ENCODE assay signal across 11 mouse cellular contexts in the genomic region with DNA sequence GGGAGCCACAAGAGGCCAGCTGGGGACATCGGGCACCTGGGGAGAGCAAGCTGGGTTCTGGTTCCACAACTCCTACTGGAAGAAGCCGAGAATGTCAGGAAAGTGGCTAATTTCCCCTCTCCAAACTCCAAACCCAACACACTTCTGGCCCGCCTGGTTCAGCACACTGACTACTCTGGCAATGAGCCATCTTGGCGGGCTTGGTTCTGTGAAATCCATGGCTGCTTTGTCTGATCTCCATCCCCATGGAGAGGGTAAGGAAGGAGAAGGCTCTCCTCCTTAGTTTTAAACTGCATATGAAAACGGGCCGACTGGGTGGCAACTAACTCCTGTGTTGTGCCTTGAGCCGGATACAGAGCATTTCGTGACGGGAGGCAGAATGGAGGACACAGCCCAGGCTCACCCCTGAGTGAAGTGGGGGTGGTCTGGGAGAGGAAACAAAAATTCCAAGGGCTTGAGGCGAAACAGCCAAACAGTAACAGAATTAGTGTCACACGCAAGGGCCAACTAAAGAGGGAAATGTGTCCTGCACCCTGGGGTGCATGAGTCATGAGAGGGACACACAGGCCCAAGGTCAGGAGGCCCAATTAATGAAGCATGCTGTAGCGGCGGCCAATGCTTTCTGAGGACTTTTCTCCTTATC. TPM values are rescaled to one million over a fixed set of nuclear protein-coding genes. Genes with fewer than 3 reads are reported as not detected.
DNase-seq lines count a peak whose midpoint lies in the region; ATAC-seq lines count a peak whose summit lies in the region.
"Had no signal": no experiment of that assay in that cellular context is flagged by ENCODE, and none has a peak within 500 bp of the region (broad histone marks: within the 10 kb centered on the region; RNA-seq: fewer than 3 reads in every experiment).

No protein-coding gene starts in this region.

- intact Hi-C loops in left cerebral cortex, postnatal 10 days (cut with DNase I) = no loop called here

- no peak overlapping the region for H3K4me3 ChIP-seq in intestine, embryonic 16.5 days (ENCODE audit: low read length)
- H3K4me3 ChIP-seq: erythroblast, embryonic 14.5 days; limb, embryonic 15.5 days had no signal

- 74% methylated on average over 13 of the region's 13 CpGs for WGBS in intestine, embryonic 16.5 days

- DNase-seq in left cerebral cortex, postnatal 10 days (ENCODE audit: extremely low spot score in 1 of 2, low spot score in 2 of 2) = peak; percentile 40 to 55
- DNase-seq in left cerebral cortex, adult 9 months (ENCODE audit: low spot score in 2 of 2) = no peak
- DNase-seq in adrenal gland, adult 2 months = peak; percentile 86
- peak; percentile 60 to 78 for DNase-seq in cerebellum, postnatal 25 days
- DNase-seq in skeletal muscle tissue, adult 2 months (ENCODE audit: low read depth, low spot score) = peak; percentile 36
- DNase-seq in urinary bladder, postnatal 14 days (ENCODE audit: low spot score) = no peak

- no peak overlapping the region for H3K9ac ChIP-seq in intestine, embryonic 16.5 days (ENCODE audit: low read depth, low read length)
- H3K9ac ChIP-seq: limb, embryonic 15.5 days had no signal

- peaks cover 9% of the 10 kb centered on the region; the same call in 1 of the 2 replicates for H3K36me3 ChIP-seq in intestine, embryonic 16.5 days (ENCODE audit: control insufficient read depth, insufficient read depth, low read length)

- no peak overlapping the region for H3K27ac ChIP-seq in intestine, embryonic 16.5 days (ENCODE audit: low read length)
- H3K27ac ChIP-seq: limb, embryonic 15.5 days had no signal

- H3K9me3 ChIP-seq in intestine, embryonic 16.5 days (ENCODE audit: control insufficient read depth, low read length) = no peaks in the 10 kb centered on the region
- H3K9me3 ChIP-seq: limb, embryonic 15.5 days had no signal

- H3K4me1 ChIP-seq in intestine, embryonic 16.5 days (ENCODE audit: control insufficient read depth, insufficient read depth, low read length) = peaks cover 20% of the 10 kb centered on the region

- H3K27me3 ChIP-seq in intestine, embryonic 16.5 days (replicated peaks; ENCODE audit: control insufficient read depth, insufficient read depth, low read length) = no peaks in the 10 kb centered on the region
- H3K27me3 ChIP-seq: limb, embryonic 15.5 days had no signal

- H3K4me2 ChIP-seq in intestine, embryonic 16.5 days (ENCODE audit: low read depth, low read length) = no peak overlapping the region
- H3K4me2 ChIP-seq: limb, embryonic 15.5 days had no signal

- ATAC-seq in intestine, embryonic 16.5 days = peak; percentile 38
- ATAC-seq in erythroid progenitor cell, adult 5-6 weeks (replicated peaks; ENCODE audit: low FRiP score, poor library complexity, severe bottlenecking) = no peak

RNA-seq across cellular contexts. Expression of a gene that starts 59.6 kb away (rescaled TPM):
- under 1 TPM; 0.10 to 0.21 TPM for total RNA-seq in left cerebral cortex, postnatal 10 days (2021)
- not detected for total RNA-seq in adrenal gland, adult 2 months (2021)
- polyA plus RNA-seq in adrenal gland, adult 2 months (2012; rRNA removed) = not detected in 2 replicates
- not detected in 2 replicates for polyA plus RNA-seq in intestine, embryonic 16.5 days (2015; fragmentation: Nextera tagmentation; extraction: Ambion mirVana)
- not detected in 2 replicates for total RNA-seq in erythroid progenitor cell, adult 5-6 weeks (2015; ENCODE audit: low replicate concordance)
- not detected in 2 replicates for total RNA-seq in erythroid progenitor cell, adult 5-6 weeks (2017; ENCODE audit: low replicate concordance)
- polyA plus RNA-seq: limb, embryonic 15.5 days; spleen, adult 2 months had no signal

Comparison
In these comparisons a context has a peak if more than half of its experiments do, and no peak if none do; other contexts are left out.
1. DNase-seq: peak in left cerebral cortex, postnatal 10 days (2 of 2), adrenal gland, adult 2 months (single experiment), cerebellum, postnatal 25 days (2 of 2) and skeletal muscle tissue, adult 2 months (single experiment); none in left cerebral cortex, adult 9 months (0 of 2) and urinary bladder, postnatal 14 days (single experiment).